Mouse (Mus musculus) small intestine, adult 10 weeks (tissue): ENCODE data around the gene Oas1e. TPM values are rescaled to one million over a fixed set of nuclear protein-coding genes. Genes with fewer than 3 reads are reported as not detected.

Experiments
- polyA plus RNA-seq: library from polyadenylated mRNA; stranded (reverse); fragments of 350-450 nt; fragmentation: Illumina TruSeq; extraction: RNeasy Lipid Tissue Mini Kit (QIAGEN cat#74804); gene quantifications from one replicate; pipeline ENCODE4 v1.2.3, GENCODE M21; 2014; ENCODE audit warnings: low replicate concordance

The Oas1e gene
- polyA plus RNA-seq: 0.30 TPM

DNA sequence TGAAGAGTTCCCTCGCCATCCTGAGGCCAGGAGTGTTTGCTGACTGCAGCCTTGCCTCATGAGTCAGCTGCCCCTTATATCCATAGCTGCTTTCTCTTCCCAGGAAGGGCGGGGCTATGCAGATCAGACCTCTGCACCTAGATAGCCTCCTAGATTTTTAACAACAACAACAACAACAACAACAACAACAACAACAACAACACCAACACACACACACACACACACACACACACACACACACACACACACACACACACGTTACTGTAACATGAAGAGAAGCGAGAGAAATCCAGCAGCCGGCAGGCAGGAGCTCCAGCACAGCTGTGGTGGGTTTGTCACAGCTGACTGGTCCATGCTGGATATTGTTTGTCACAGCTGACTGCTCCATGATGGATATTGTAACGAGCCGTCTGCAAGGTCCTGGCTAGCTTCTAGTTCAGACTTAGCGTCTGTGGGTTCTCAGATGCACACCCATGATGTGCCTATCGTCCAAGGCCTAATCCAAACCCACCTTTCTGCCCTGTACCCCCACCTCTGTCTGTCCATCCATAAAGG, at the start of gene Oas1e:
Oas1e (minus strand) TSS at position 51 of the 555 bp plus-strand sequence.

GRCm38 (mm10) chr5:120811951-120812819, 16.9 kb upstream of the Oas1e start, which contains the start of gene Oas1c:
Gene Oas1c, minus strand, starts transcription at chr5:120812514.

GRCm38 (mm10) chr5:120777478-120777877, 17.9 kb downstream of the Oas1e start, which contains the start of gene Oas3:
Gene Oas3, minus strand, starts transcription at chr5:120777661.

DNA sequence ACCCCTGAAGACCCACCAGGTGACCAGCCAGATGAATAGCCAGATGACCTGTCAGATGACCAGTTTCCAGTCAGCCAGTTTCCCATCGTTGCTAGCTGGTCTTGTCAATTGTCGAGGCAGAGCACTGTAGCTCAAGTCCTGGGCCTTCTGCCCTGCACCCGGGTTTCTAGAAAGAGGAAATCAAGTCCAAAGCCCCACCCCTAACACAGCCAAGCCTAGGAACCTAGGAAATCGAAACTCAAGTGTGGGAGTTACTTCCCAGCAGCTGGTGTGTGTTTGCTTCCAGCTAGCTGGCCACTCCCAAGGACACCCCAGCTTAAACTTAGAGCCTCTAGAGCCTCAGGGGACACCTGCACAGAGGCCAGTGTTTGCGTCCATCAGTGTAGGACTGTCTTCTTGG, 45.6 kb downstream of the Oas1e start, which contains the start of gene Oas2:
Oas2 (minus strand) TSS at position 166 of the 400 bp plus-strand sequence.

Other genes starting within 250 kb of the Oas1e start
- 3.6 TPM for gene Tpcn1, start 206.9 kb downstream of the Oas1e start, polyA plus RNA-seq
- gene Iqcd, start 206.5 kb downstream of the Oas1e start, polyA plus RNA-seq: not detected
- gene Rita1, start 182.9 kb downstream of the Oas1e start, polyA plus RNA-seq: not detected
- gene Ddx54, start 182.8 kb downstream of the Oas1e start, polyA plus RNA-seq: 0.15 TPM
- not detected for gene Cfap73, start 161.3 kb downstream of the Oas1e start, polyA plus RNA-seq
- gene Rasal1, start 146.7 kb downstream of the Oas1e start, polyA plus RNA-seq: not detected
- 0.22 TPM for gene Dtx1, start 83.6 kb downstream of the Oas1e start, polyA plus RNA-seq
- 1.4 TPM for gene Oas2, start 45.7 kb downstream of the Oas1e start, polyA plus RNA-seq
- 9.9 TPM for gene Oas3, start 17.9 kb downstream of the Oas1e start, polyA plus RNA-seq
- gene Oas1c, start 17.0 kb upstream of the Oas1e start, polyA plus RNA-seq: 0.48 TPM
- not detected for gene Oas1f, start 51.8 kb upstream of the Oas1e start, polyA plus RNA-seq
- gene Oas1h, start 65.9 kb upstream of the Oas1e start, polyA plus RNA-seq: not detected
- 4.8 TPM for gene Oas1g, start 92.1 kb upstream of the Oas1e start, polyA plus RNA-seq
- 1.9 TPM for gene Oas1a, start 112.0 kb upstream of the Oas1e start, polyA plus RNA-seq
- gene Oas1d, start 119.0 kb upstream of the Oas1e start, polyA plus RNA-seq: not detected
- 0.15 TPM for gene Rph3a, start 214.6 kb upstream of the Oas1e start, polyA plus RNA-seq